ENCODE assay signal across 20 mouse cellular contexts in genomic region chr1:119417991-119418390, GRCm38 (mm10). TPM values are rescaled to one million over a fixed set of nuclear protein-coding genes. Genes with fewer than 3 reads are reported as not detected.
DNase-seq lines count a peak whose midpoint lies in the region; ATAC-seq lines count a peak whose summit lies in the region.
"Had no signal": no experiment of that assay in that cellular context is flagged by ENCODE, and none has a peak within 500 bp of the region (broad histone marks: within the 10 kb centered on the region; RNA-seq: fewer than 3 reads in every experiment).

No protein-coding gene starts in this region.

- intact Hi-C loops in gastrocnemius, postnatal 14 days (cut with DNase I; ENCODE audit: low total_unique reads): no loop called here

- H3K27me3 ChIP-seq in neural tube, embryonic 13.5 days: peaks cover 89% of the 10 kb centered on the region
- peaks cover 67% of the 10 kb centered on the region for H3K27me3 ChIP-seq in hindbrain, embryonic 12.5 days
- H3K27me3 ChIP-seq in limb, embryonic 11.5 days (ENCODE audit: control insufficient read depth, insufficient read depth, low read length): peaks cover 50% of the 10 kb centered on the region

- H3K4me2 ChIP-seq in neural tube, embryonic 13.5 days: peak overlapping the region; percentile 98
- H3K4me2 ChIP-seq in hindbrain, embryonic 12.5 days (replicated peaks): peak overlapping the region; percentile 99; the same call in 1 of the 2 replicates
- peak overlapping the region; percentile 15; the same call in 1 of the 2 replicates for H3K4me2 ChIP-seq in limb, embryonic 11.5 days (ENCODE audit: low read depth, severe bottlenecking)
- H3K4me2 ChIP-seq: intestine, embryonic 15.5 days had no signal

- DNase-seq in neural tube, embryonic 10.5 days (ENCODE audit: extremely low spot score, low spot score): no peak
- peak; percentile 52 for DNase-seq in limb, embryonic 11.5 days (ENCODE audit: low spot score)
- no peak for DNase-seq in gastrocnemius, postnatal 14 days
- DNase-seq in adrenal gland, postnatal 10 days: no peak
- DNase-seq in embryo, embryonic 11 days: no peak
- DNase-seq: adrenal gland, postnatal 25 days; cerebellum, adult 11-12 months; gastrocnemius, postnatal 10 days; heart, adult 2 months; heart, postnatal 36 days; kidney, postnatal 36 days; liver, postnatal 0 days; right cerebral cortex, adult 18-20 months; thymus, postnatal 25 days had no signal

- H3K9me3 ChIP-seq in neural tube, embryonic 13.5 days: no peaks in the 10 kb centered on the region
- no peaks in the 10 kb centered on the region for H3K9me3 ChIP-seq in hindbrain, embryonic 12.5 days (replicated peaks)
- no peaks in the 10 kb centered on the region for H3K9me3 ChIP-seq in limb, embryonic 11.5 days (ENCODE audit: control insufficient read depth, low read length)
- H3K9me3 ChIP-seq: intestine, embryonic 15.5 days; megakaryocyte, embryonic 14.5 days had no signal

- H3K36me3 ChIP-seq in neural tube, embryonic 13.5 days: no peaks in the 10 kb centered on the region
- no peaks in the 10 kb centered on the region for H3K36me3 ChIP-seq in hindbrain, embryonic 12.5 days
- H3K36me3 ChIP-seq in limb, embryonic 11.5 days (ENCODE audit: control insufficient read depth, insufficient read depth, low read length): no peaks in the 10 kb centered on the region
- H3K36me3 ChIP-seq: intestine, embryonic 15.5 days had no signal

- H3K9ac ChIP-seq in neural tube, embryonic 13.5 days: no peak overlapping the region
- no peak overlapping the region for H3K9ac ChIP-seq in hindbrain, embryonic 12.5 days
- H3K9ac ChIP-seq in limb, embryonic 11.5 days (ENCODE audit: low read length): no peak overlapping the region
- H3K9ac ChIP-seq: intestine, embryonic 15.5 days; liver, postnatal 0 days had no signal

- 75% methylated on average over 8 of the region's 8 CpGs for WGBS in neural tube, embryonic 13.5 days
- 57% methylated on average over 8 of the region's 8 CpGs for WGBS in hindbrain, embryonic 12.5 days
- 28% methylated on average over 8 of the region's 8 CpGs for WGBS in limb, embryonic 11.5 days

- ATAC-seq in neural tube, embryonic 13.5 days (ENCODE audit: low read depth): no peak
- ATAC-seq in hindbrain, embryonic 12.5 days (ENCODE audit: low FRiP score): no peak
- no peak for ATAC-seq in limb, embryonic 11.5 days (ENCODE audit: insufficient number of reproducible peaks, low FRiP score, low TSS enrichment, low read depth)
- ATAC-seq: activated CD4-positive, CD25-positive, alpha-beta regulatory T cell, adult 4 months; intestine, embryonic 15.5 days; liver, postnatal 0 days; midbrain, embryonic 16.5 days had no signal

- H3K27ac ChIP-seq in neural tube, embryonic 13.5 days (replicated peaks): no peak overlapping the region
- no peak overlapping the region for H3K27ac ChIP-seq in hindbrain, embryonic 12.5 days
- H3K27ac ChIP-seq in limb, embryonic 11.5 days (replicated peaks; ENCODE audit: low read depth, low read length): no peak overlapping the region
- H3K27ac ChIP-seq: heart, adult 2 months; intestine, embryonic 15.5 days had no signal

- H3K4me3 ChIP-seq in neural tube, embryonic 13.5 days: no peak overlapping the region
- no peak overlapping the region for H3K4me3 ChIP-seq in hindbrain, embryonic 12.5 days
- no peak overlapping the region for H3K4me3 ChIP-seq in limb, embryonic 11.5 days (ENCODE audit: low read depth, low read length)
- H3K4me3 ChIP-seq: heart, adult 2 months; intestine, embryonic 15.5 days; megakaryocyte, embryonic 14.5 days had no signal

- peaks cover 67% of the 10 kb centered on the region for H3K4me1 ChIP-seq in neural tube, embryonic 13.5 days (replicated peaks)
- H3K4me1 ChIP-seq in hindbrain, embryonic 12.5 days: peaks cover 45% of the 10 kb centered on the region
- H3K4me1 ChIP-seq in limb, embryonic 11.5 days (ENCODE audit: control insufficient read depth, insufficient read depth, low read length): peaks cover 20% of the 10 kb centered on the region

RNA-seq across cellular contexts. Expression of gene Inhbb, which starts 4.1 kb away (rescaled TPM):
- 2.4 and 2.7 TPM in 2 replicates for polyA plus RNA-seq in neural tube, embryonic 13.5 days (2015; fragmentation: Nextera tagmentation; extraction: Ambion mirVana)
- 2.1 TPM in 2 replicates for polyA plus RNA-seq in hindbrain, embryonic 12.5 days (2016; fragmentation: Nextera tagmentation; extraction: Ambion mirVana)
- polyA plus RNA-seq in limb, embryonic 11.5 days (2014; fragmentation: Nextera tagmentation; extraction: Ambion mirVana): 0.09 and 0.15 TPM in 2 replicates
- total RNA-seq in gastrocnemius, postnatal 14 days (2021): under 1 TPM; 0.16 to 0.53 TPM
- 1 to 10 TPM; 5.5 to 7.7 TPM for total RNA-seq in adrenal gland, postnatal 10 days (2021)
- polyA plus RNA-seq: activated CD4-positive, CD25-positive, alpha-beta regulatory T cell, adult 4 months had no signal

Comparison
In these comparisons a context has a peak if more than half of its experiments do, and no peak if none do; other contexts are left out.
1. H3K4me2 ChIP-seq: peak in every context shown above with its lines; median percentile 99 in hindbrain, embryonic 12.5 days; 98 in neural tube, embryonic 13.5 days; 15 in limb, embryonic 11.5 days.